Mouse (Mus musculus): Measurements from ENCODE around the gene Agmo.

DNA sequence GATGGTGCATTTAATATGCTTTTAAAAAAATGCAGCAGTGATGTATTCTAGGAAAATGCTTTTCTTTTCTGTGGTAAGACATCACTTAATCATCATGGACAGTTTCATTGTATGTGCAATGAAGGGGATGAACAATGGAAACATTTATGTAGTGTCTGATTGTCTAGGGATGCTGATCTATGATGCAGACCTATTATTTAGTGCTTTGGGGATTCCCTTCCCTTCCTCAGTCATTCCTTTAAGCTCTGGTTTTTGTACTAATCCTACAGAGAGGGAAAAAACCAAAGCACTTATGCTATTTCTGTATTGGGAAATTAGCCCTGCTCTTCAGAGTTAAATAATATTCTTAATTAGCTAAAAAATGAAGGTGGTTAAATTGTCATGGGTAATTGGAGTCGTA is 266.0 kb downstream of the Agmo start:
- TF ChIP-seq USF1 (IDR thresholded peaks at IDR 0.05; ENCODE audit: low read depth, low read length) (no peak), MAZ (IDR thresholded peaks at IDR 0.05; ENCODE audit: low read depth, low read length) (no peak)

Data from MEL (cell line).